Mouse (Mus musculus) testis, postnatal 10 days (tissue): Measurements from ENCODE around the gene Fam129c.
A peak's percentile ranks its signal among the peaks of the same experiment; 100 is the strongest.

ENCODE experiments used
- DNase-seq: peaks from one replicate; pipeline ENCODE4 v3.0.0; 2021; ENCODE audit warnings: low spot score

Fam129c gene

DNA sequence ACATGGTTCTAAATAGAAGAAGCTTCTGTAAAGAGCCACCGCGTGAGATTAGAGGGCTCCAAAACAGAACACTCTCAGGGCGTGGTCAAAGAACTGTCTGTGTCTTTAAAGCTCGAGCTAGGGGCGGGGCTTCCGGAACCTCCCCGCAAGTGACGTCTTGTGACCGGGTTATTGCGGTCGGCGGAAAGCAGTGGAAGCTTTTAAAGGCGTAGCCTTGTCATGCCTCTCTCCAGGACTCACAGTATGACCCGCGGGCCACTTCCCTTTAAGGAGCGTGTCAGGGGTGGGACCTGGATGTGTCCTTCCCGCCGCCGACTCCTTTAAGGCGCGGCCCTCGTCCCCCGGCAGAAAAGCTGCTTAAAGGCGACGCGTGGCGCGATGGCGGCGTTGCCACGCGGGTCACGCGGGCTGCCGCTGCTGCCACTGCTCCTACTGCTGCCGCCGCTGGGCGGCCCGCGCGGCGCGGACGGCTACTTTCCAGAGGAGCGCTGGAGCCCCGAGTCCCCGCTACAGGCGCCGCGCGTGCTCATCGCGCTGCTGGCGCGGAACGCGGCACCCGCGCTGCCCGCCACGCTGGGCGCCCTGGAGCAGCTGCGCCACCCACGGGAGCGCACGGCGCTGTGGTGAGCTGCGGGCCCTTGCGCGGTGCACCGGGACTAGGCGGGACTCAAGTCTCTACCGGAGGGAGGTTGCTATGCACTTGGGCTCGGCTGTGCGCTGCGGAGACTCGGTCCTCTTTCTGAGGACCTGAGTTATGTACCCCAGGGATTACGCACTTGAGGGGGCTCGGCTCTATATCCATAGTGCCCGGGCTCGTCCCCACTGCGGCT is 13.6 kb downstream of the Fam129c start, which contains the start of gene Colgalt1:
Gene Colgalt1 (plus strand): TSS at position 177 of the 830 bp plus-strand sequence.
- DNase-seq = peak; percentile 96

- no peak for DNase-seq
Measured at GRCm38 (mm10) chr8:71612141-71612540, 14.7 kb downstream of the Fam129c start.

DNA sequence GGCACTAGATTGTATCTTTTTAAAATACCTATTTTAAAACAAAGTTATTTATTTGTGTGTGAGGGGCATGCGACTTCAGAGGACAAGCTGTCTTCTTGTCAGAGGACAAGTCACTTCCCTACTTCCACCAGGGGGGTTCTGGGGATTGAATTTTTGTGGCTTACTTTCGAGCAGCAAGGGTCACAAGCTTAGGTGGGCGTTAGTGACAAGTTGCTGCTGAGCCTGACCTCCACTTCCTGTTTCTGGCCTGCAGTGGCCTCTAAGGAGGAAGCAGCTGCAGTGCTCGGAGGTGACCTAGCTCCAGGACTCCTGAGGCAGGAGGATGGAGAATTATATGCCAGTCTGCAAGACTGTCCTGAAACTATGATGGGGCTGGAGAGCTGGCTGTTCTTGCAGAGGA is 16.0 kb downstream of the Fam129c start:
- no peak for DNase-seq

GRCm38 (mm10) chr8:71619786-71620185 is 22.3 kb downstream of the Fam129c start:
- no peak for DNase-seq

DNA sequence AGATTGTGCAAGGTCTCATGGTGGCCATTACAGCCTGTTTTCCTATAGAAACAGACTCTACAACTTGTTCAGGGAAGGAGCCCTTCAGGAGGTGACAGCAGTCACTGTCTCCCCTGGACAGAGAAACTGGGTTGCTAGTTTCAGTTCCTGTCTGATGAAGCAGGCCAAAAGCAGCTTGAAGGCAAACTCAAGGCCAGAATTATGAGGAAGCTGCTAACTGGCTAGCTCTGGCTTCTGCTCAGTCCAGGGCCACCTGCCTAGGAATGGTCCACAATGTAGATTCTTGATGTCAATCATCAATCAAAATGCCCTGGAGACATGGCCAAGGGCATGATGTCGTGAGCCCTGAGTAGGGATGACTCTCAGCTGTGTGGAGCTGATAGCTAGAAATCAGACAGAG is 27.6 kb downstream of the Fam129c start:
- DNase-seq = no peak

GRCm38 (mm10) chr8:71626753-71627152 is 29.3 kb downstream of the Fam129c start:
- DNase-seq = no peak

DNA sequence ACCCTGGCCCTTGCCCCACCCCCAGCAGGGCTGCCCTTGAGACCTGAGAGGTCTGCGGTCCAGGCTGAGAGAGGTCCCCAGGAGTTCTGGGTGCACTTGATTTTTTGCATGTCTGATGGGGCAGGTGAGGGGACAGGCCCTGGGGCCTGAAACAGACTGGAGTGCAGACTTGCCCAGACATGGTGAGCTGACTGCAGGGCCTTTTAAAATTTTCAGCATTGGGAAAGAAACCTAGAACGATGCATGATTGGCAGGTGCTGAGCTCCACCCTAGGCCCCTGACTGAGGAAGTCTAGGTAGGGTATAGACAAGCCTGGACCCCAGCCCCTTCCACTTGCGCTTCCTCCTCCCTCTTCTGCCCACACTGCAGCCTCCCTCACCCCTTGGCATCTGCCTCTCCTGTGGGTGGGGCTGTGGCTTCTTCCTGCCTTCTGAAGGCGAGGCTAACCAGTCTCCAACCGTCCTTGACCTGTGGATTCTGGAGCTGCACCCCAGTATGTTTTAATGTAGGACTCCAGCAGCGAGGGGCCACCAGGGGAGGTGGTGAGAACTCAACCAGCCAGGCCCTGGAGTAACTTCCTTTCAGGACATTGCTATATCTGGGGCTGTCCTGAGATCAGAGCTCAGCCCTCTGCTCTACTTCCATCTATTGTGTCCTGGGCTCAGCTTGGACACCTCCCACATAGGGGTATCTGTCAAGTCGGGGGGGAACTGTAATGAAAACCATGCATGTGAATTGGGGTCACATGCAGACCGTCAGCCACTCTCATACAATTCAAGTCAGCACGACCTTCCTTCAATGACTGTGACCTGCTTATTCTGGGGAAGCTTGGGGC is 30.0 kb downstream of the Fam129c start:
- DNase-seq = no peak

GRCm38 (mm10) chr8:71628396-71629095 is 31.1 kb downstream of the Fam129c start:
- peak; percentile 56 for DNase-seq

- DNase-seq = peak; percentile 97
Measured at GRCm38 (mm10) chr8:71629096-71629697, 31.7 kb downstream of the Fam129c start.

GRCm38 (mm10) chr8:71629781-71630212 is 32.3 kb downstream of the Fam129c start:
- peak; percentile 85 for DNase-seq

- no peak for DNase-seq
Measured at GRCm38 (mm10) chr8:71630761-71631160, 33.3 kb downstream of the Fam129c start.

DNA sequence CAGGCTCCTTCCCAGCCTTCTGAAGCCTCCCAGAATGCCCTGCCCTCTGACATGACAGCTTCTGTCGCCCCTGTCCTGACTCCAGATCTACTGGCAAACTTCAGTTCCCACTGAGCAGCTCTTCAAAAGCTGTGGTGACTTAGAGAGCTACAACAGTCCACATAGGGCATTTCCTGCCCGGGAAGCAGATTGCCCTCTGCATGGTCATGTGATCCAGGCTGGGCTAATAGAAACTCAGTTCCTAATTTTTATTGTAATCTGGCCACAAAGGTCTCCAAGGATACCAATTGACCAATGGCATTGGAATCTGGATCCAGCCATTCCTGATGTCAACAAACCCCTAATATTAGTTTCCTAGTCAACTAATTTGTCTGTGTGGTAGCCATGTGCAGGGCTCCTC is 34.4 kb downstream of the Fam129c start:
- no peak for DNase-seq

GRCm38 (mm10) chr8:71633164-71633563 is 35.7 kb downstream of the Fam129c start:
- peak; percentile 72 for DNase-seq

DNA sequence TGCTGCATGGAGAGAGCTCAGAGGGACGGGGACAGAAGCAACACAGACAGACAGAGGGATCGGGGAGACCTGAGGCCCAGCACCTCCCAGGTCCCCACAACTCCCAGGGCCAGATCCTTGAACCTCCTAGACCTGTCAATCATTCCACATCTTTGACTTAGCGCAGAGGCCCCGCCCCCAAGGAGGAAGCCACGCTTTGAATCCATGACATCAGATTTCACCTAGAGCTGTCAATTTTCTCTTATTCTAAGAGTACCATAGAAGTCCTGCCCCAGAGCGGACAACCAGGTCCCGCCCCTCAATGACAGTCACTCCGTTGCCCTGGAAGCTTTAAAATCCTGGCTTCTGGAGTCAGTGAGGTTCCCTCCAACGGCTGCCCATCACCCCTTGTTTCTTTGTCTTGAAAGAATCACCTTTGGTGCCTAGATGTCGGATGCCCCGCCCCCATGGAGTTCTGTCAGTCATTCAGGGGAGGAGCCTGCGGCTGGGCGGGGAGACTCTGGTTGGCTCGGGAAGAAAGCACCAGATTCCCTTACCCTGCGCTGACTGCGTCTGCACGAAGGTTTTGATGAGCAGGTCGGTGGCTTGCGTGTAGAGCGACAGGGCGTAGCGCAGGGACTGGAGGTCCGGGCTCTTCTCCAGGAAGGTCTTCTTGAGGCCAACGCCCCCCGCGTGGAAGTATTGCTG is 36.7 kb downstream of the Fam129c start:
- DNase-seq = peak; percentile 75

GRCm38 (mm10) chr8:71637149-71638095 is 40.0 kb downstream of the Fam129c start:
- no peak for DNase-seq

DNA sequence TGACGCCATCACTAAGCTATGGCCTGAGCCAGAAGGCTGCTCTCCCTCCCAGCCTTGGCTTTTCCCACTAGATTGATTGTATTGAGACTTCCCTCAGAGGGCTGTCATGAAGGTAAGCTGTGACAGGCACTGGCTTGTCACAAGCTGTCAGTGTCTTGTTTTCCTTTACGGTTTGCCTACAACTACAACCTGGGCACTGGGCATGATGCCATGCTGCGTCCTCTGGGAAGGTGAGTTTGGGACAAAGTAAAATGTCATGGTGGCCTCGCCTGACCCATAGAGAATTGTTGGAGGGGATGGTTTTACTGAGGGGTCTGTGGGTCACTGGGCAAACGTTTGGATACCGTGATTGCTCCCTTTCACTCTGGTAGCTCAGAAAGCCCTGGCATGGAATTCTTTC is 40.9 kb downstream of the Fam129c start:
- no peak for DNase-seq

GRCm38 (mm10) chr8:71639318-71639717 is 41.9 kb downstream of the Fam129c start:
- DNase-seq = no peak

GRCm38 (mm10) chr8:71645510-71645909 is 48.1 kb downstream of the Fam129c start:
- DNase-seq = no peak

- DNase-seq = peak; percentile 72
Measured at GRCm38 (mm10) chr8:71654600-71654999, 57.2 kb downstream of the Fam129c start.
